Mouse (Mus musculus): ENCODE measurements around the gene Henmt1.

The Henmt1 gene

DNA sequence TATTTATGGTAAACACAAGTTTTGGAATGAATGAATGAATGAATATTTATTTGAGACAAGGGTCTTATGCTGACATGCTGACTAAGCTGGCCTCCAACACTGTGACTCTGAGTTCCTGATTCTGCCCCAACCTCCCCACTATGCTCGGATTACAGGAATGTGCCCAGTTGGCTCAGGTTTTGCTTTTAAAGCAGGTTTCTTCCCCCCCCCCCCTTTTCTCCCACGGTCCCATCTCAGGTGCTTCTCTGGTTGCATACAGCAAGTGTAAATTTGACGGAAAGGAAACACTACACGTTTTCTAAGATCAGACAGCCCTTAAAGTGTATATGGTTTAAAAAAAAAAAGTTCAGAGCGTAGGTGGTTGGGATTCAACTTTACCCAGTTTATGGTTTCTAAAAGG, at the start of gene Henmt1:
TSS of gene Henmt1 (plus strand) at position 301 of the 400 bp plus-strand sequence.
- DNase-seq (ENCODE audit: low spot score): no peak

- no peak for DNase-seq (ENCODE audit: low spot score)
Observed at GRCm38 (mm10) chr3:108889908-108890307, 49.8 kb upstream of the Henmt1 start, which contains the start of gene Fndc7. TSS of gene Fndc7 (minus strand) at chr3:108890008.

- DNase-seq (ENCODE audit: low spot score): no peak
Observed at GRCm38 (mm10) chr3:108892080-108892479, 47.6 kb upstream of the Henmt1 start.

DNA sequence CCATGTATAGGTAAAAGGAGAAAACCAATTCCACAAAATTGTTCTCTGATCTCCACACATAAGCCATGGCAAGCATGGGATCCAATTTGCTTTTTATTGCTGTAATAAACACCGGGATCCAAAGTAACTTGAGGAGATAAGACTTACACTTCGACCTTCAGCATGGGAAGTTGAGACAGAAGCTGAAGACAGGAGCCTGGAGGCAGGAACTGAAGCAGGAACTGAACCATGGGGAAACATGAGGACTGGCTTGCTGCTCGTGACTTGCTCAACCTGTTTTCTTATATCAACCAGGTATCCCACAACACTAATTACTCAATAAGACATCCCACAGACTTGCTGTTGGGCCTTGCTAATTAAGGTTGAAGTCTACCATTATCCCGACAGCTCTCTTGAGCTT, 46.8 kb upstream of the Henmt1 start:
- DNase-seq (ENCODE audit: low spot score): no peak

DNA sequence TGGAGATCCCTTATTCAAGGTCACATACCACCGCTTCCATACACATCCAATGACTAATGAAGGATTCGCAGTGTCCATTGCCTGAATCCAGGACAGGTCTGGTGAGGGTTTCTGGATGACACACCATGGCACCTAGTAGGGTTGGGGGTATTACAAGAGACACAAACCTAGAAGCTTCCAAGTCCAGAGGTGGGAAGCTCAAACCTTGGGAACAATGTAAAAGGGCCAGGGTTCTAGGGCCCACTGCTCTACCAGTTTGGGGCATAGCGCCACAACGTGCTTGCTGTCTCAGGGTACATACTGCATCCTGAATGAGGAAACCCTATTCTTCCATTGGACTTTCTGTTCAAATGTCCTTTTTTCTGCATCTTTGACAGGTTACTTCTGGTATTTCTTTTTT, 41.0 kb upstream of the Henmt1 start:
- DNase-seq (ENCODE audit: low spot score): no peak

DNA sequence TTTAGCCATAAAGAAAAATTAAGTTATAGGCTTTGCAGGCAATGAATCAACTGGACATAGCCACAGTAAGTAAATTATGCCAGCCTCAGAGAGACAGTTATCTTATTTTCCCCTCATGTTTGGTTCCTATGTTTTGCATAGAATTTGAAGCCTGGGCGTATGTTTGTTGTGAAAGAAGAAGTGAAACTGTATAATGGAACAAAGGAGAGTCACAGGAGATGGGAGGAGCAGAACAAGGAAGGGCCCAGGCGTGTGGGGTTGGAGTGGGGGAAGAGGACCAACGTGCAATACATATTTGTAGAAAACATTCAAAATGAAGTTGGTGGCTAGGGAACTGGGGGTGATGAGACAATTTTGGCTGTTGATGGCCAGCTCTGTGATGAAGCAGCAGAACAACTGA, 39.5 kb upstream of the Henmt1 start:
- DNase-seq (ENCODE audit: low spot score): no peak

DNA sequence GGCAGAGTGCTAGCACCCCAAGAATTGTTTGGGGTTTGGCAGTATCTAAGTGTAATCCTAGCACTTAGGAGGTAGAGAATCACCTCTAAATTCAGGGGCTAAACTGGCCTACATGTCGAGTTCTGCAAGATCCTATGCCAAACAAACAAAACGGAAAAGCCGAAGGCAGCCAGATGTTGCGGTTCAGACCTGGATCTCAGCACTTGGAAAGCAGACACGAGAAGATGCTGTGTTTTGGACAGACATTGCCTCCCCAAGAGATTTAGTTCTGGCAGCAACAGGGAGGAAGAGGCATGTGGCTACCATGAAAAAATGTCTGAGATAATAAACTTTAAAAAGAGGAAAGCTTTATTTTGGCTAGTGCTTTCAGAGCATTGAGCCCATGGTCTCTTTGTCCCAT, 39.0 kb upstream of the Henmt1 start:
- DNase-seq (ENCODE audit: low spot score): no peak

GRCm38 (mm10) chr3:108902038-108902437, 37.6 kb upstream of the Henmt1 start:
- DNase-seq (ENCODE audit: low spot score): no peak

DNA sequence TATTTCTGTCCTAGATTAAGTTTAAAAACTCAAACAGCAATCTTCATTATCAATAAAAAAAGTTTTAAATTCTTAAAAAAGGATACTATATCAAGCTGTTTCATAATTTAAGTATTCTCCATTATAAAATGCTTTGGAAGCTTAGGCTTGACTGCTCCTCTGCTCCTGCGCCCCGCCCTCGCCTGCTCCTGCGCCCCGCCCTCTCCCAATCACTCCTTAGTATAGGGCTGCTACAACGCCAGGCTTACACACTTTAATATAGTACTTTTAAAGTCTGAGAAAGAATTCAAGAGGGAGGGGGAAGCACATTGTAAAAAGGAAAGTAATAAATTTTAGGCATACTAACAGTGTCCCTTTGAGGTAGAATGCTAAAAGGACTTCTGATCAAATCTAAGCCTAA, 36.7 kb upstream of the Henmt1 start:
- no peak for DNase-seq (ENCODE audit: low spot score)

- no peak for DNase-seq (ENCODE audit: low spot score)
Observed at GRCm38 (mm10) chr3:108910303-108911080, 29.2 kb upstream of the Henmt1 start.

DNA sequence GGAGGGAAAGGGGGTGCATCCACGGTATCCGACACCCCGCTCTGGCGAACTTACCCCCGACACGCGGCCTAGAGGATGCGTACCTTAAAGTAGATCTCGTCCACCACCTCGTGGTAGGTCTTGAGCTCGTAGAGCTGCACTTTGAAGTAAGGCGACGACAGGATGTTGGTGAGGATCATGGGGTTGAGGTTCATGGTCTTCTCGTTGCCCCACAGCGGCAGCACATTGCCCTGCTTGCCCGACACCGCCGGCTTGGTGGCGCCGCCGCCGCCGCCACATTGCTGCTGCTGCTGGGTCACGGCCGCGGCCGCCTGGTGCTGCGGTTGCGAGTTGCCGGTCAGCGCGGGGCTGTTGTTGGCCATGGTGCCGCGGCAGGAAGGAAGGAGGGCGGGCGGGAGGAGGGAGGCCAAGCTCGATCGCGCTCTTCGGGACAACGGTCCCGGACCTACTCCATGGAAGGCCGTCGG, 28.6 kb upstream of the Henmt1 start:
- peak; percentile 18 for DNase-seq (ENCODE audit: low spot score)

DNA sequence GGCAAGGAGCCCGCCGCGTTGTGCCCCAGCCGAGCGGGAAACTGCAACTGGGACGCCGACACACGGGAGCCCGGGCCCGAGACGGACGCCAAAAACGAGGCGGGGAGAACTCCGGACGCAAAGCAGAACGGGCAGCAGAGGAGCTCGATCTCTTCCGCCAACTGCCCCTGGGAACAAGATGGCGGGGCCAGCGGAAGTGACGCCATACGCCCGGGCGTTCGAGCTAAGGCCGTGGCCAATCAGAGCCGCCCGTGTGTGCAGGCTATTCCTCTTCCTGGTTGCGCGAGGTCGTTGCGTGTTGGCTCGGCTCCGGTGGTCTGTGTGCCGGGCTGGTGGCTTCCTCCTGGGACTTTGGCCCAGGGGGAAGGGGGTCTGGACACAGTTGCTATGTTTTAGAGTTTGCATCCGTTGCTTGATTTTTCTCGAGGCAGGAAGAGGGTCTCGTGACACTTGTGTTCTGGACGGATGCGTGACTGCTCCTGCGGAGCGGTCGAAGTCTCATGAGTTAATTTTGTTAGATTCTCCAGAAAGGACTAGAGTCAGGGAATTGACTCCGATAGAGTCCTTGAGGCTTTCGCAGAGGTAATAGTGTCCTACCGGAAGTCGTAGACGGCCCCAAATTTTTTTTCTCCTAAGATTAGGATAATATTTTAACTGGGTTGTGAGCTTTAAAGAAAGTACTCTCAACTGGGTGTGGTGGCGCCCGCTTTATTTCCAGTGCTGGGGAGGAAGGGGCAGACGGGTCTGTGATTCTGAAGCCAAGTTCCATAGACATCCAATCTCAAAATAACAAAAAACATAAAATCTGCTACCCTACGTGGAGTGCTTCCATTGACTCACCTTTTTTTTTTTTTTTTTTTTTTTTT, 27.9 kb upstream of the Henmt1 start, which contains the start of gene Prpf38b:
TSS of gene Prpf38b (minus strand) at position 180 of the 866 bp plus-strand sequence.
- DNase-seq (ENCODE audit: low spot score): peak; percentile 85

DNA sequence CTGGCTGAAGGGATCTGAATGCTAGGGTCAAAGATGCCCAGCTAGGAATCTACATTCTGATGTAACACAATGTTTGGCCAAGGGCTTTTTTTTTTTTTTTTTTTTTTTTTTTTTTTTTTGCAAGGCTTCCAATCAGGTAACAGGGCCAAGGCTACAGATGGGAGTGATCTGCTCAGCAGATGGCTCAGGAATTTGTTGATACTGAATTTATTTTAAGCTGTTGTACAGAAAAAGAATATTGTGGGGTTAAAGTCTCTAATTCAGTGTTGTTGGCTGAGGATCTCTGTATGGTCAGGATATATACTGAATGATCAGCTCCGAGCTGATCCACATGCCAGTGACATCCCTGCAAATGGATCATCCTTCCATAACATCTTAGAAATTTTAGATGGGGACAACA, 23.7 kb upstream of the Henmt1 start:
- DNase-seq (ENCODE audit: low spot score): no peak

DNA sequence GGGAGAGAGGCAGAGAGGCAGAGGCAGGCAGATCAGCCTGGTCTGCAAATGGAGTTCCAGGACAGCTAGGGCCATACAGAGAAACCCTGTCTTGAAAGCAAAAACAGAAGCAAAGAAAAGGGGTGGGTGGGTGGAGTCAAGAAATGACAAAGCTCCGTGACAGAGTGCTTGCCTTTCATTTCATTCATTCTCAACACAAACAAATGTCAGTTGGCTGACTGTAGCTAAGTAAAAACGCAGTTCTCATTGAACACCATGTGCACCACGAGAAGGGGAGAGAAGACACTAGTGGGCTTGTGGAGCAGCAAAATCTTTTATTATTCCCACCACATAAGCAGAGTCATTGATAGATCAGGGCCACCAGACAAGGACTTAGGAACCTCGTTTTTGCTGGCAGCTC, 22.8 kb upstream of the Henmt1 start:
- no peak for DNase-seq (ENCODE audit: low spot score)

- no peak for DNase-seq (ENCODE audit: low spot score)
Observed at GRCm38 (mm10) chr3:108917986-108918385, 21.7 kb upstream of the Henmt1 start.

DNA sequence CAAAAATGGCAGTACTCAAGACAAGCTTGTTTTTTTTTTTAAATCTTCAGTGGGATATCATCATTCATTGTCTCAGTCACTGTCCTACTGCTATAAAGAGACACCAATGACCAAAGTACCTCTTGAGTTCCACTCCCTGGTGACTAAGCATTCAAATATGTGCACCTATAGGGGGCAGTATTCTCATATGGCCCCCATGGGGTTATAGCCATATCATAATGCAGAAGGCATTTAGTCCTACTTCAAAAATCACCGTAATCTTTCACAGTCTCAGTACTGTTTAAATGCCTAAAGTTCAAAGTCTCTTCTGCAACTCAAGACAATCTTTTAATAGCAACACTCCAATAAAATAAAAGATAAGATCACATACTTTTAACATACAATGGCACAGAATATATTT, 20.8 kb upstream of the Henmt1 start:
- no peak for DNase-seq (ENCODE audit: low spot score)

- DNase-seq (ENCODE audit: low spot score): no peak
Observed at GRCm38 (mm10) chr3:108920442-108921070, 19.1 kb upstream of the Henmt1 start.

DNA sequence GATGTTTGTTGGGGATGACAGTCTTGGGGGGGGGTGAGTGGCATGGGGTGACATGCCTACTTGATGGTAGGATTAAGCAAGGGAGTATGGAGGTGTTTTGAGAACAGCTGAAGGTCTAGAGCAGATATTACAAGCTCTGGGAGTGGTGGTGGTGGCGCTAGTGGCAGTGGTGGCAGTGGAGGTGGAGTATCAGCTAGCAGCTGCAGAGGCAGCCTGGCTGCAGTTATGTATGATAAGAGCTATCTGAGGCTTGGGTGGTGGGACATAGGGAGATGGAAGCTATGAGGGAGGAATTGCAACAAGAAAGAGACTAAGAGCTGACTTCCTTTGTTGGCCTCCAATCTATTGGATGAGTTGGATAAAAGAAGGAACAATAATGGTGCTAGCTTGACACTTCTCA, 17.9 kb upstream of the Henmt1 start:
- no peak for DNase-seq (ENCODE audit: low spot score)

DNA sequence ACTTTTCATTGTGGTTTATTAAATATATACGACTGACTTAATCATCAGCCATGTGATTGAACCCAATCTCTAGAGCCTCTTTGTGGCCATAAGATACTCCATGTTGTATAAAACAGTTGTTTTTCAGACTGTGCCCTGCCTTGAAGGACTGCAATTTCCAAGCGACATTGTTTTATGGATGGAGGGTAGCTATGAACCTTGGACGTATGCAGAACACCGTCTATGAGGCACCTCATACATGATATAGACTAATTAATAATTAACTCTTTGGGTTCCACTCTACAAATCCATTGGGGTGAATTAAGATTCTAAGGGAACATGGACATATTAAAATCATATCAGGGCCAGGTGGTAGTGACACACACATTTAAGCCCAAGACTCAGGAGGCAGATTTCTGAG, 14.0 kb upstream of the Henmt1 start:
- DNase-seq (ENCODE audit: low spot score): no peak

- DNase-seq (ENCODE audit: low spot score): no peak
Observed at GRCm38 (mm10) chr3:108926308-108926707, 13.4 kb upstream of the Henmt1 start.

DNA sequence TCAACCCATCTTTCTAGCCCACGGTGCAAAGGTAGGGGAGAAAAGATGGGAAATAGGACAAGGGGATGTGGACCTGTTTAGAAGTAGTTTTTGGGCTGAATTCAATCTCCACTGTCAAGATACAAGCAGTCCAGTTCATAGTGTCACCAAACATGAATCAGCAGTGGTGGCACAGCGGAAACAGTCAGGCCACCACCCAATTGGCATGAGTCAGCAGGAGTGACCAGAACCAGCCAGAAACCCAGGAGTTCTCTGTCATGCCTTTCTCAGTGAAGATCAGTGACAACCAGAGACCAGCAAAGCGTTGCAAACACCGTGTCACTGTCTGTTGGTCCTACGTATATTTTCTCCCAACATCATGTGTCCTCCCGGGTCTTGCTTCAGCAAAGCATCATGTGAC, 6.1 kb upstream of the Henmt1 start:
- no peak for DNase-seq (ENCODE audit: low spot score)

DNA sequence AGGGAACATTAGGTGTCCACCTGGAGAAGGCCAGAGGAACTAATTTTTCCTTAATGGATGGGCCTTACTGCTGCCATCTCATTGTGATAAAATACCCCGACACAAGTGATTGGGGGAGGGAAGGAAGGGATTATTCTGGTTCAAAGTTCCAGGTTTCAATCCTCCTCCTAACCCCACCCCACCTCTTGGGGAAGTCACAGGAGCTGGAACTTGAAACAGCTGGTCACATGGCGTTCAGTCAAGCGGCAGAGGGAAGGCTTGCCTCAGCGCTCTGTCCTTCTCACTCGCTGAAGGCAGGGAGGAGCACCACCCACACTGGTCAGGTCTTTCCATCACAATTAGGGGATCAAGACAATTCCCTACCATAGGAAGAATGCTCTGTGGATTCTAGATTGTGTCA, 982 bp upstream of the Henmt1 start:
- no peak for DNase-seq (ENCODE audit: low spot score)
